Mouse (Mus musculus) spleen, embryonic (tissue): Measurements from ENCODE around the gene Ndnf.

Source experiments
- CTCF ChIA-PET: fragments of 350-600 bp; sonication (Branson Sonifier 250); formaldehyde crosslinking; loops from one replicate; lab custom pipeline; 2022; lab: Charles Lee

The Ndnf gene

GRCm38 (mm10) chr6:65671451-65671850, at the start of gene Ndnf:
Gene Ndnf (plus strand): TSS chr6:65671590.
- CTCF ChIA-PET = no interaction called here

- CTCF ChIA-PET = no interaction called here
These were observed 48.2 kb upstream of the Ndnf start for GRCm38 (mm10) chr6:65623016-65623715.

- CTCF ChIA-PET = no interaction called here
These were observed 40.8 kb upstream of the Ndnf start for GRCm38 (mm10) chr6:65630578-65630977.

GRCm38 (mm10) chr6:65632184-65632583, 39.2 kb upstream of the Ndnf start:
- CTCF ChIA-PET = no interaction called here

GRCm38 (mm10) chr6:65642431-65642830, 29.0 kb upstream of the Ndnf start:
- CTCF ChIA-PET = no interaction called here

GRCm38 (mm10) chr6:65644110-65644509, 27.3 kb upstream of the Ndnf start:
- CTCF ChIA-PET = no interaction called here

- CTCF ChIA-PET = no interaction called here
These were observed 25.0 kb upstream of the Ndnf start for GRCm38 (mm10) chr6:65646408-65646807.

- CTCF ChIA-PET = no interaction called here
These were observed 23.7 kb upstream of the Ndnf start for GRCm38 (mm10) chr6:65647731-65648130.

GRCm38 (mm10) chr6:65651376-65651775, 20.0 kb upstream of the Ndnf start:
- CTCF ChIA-PET = no interaction called here

GRCm38 (mm10) chr6:65661272-65661671, 10.1 kb upstream of the Ndnf start:
- CTCF ChIA-PET = no interaction called here

- CTCF ChIA-PET = interaction anchor here (0.9 kb wide), 1 partner anchor 1452 kb away, joined by 6 read pairs; no protein-coding TSS in a partner anchor
These were observed 9.3 kb upstream of the Ndnf start for GRCm38 (mm10) chr6:65662050-65662449.

GRCm38 (mm10) chr6:65663990-65664389, 7.4 kb upstream of the Ndnf start:
- CTCF ChIA-PET = interaction anchor here (0.6 kb wide), 1 partner anchor 241 kb away, joined by 3 read pairs; no protein-coding TSS in a partner anchor

GRCm38 (mm10) chr6:65666295-65666694, 5.1 kb upstream of the Ndnf start:
- CTCF ChIA-PET = no interaction called here

- CTCF ChIA-PET = no interaction called here
These were observed 1.4 kb upstream of the Ndnf start for GRCm38 (mm10) chr6:65669971-65670370.

GRCm38 (mm10) chr6:65670981-65671411, 394 bp upstream of the Ndnf start:
- CTCF ChIA-PET = no interaction called here

- CTCF ChIA-PET = interaction anchor here (1.2 kb wide), 1 partner anchor 13 kb away, joined by 3 read pairs; no protein-coding TSS in a partner anchor
These were observed 991 bp downstream of the Ndnf start for GRCm38 (mm10) chr6:65672131-65673031.

GRCm38 (mm10) chr6:65693938-65694337, 22.5 kb downstream of the Ndnf start:
- CTCF ChIA-PET = no interaction called here

- CTCF ChIA-PET = no interaction called here
These were observed 49.3 kb downstream of the Ndnf start for GRCm38 (mm10) chr6:65720676-65721075.

- CTCF ChIA-PET = no interaction called here
These were observed 54.3 kb downstream of the Ndnf start for GRCm38 (mm10) chr6:65725677-65726076.

- CTCF ChIA-PET = no interaction called here
These were observed 56.9 kb downstream of the Ndnf start for GRCm38 (mm10) chr6:65728261-65728660.

GRCm38 (mm10) chr6:65739442-65739841, 68.1 kb downstream of the Ndnf start:
- CTCF ChIA-PET = no interaction called here

GRCm38 (mm10) chr6:65743144-65743870, 71.9 kb downstream of the Ndnf start:
- CTCF ChIA-PET = no interaction called here
